ENCODE assay signal across 31 mouse cellular contexts in the genomic region with DNA sequence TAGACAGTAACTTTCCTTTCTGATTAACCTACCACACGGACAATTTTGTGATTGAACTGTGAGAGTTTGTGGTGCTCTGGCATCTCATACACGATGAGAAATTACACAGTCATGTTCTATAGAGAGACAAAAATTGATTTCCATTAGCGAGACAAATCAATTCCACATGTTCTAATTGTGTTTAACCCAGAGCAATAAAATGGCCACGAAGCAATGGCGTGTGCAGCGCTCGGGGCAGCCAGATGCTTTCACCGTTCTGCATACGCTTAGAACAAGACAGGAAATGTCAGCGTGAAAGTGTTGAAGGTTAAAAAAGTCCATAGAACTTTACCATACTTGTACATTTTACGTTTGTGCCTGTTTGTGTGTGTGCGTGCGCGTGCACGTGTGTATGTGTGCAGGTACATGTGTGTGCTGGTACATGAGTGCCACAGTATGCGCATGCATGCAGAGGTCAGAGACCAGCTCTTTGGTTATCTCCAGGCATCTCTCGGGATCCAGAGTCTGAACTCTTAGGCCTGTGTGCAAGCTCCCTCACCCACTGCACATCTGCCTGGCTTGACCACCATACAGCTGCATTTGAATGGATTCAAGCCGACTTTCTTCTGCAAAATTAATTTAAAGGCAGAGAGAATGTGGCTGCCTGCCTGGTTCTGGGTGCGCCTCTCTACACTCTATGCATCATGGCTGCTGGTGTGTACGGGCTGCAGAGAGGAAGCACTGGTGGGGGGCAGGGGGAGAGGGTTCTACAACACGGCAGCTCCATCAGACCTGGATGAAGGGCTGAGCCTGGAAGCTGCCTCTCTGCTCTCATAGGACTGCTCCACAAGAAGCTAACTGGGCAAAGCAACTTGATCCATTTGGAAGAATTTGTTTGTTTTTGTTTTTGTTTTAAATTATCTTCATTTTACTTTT. TPM values are rescaled to one million over a fixed set of nuclear protein-coding genes. Genes with fewer than 3 reads are reported as not detected.
DNase-seq lines count a peak whose midpoint lies in the region; ATAC-seq and TF ChIP-seq lines count a peak whose summit lies in the region.
"Had no signal": no experiment of that assay in that cellular context is flagged by ENCODE, and none has a peak within 500 bp of the region (broad histone marks: within the 10 kb centered on the region; RNA-seq: fewer than 3 reads in every experiment).

No protein-coding gene starts in this region.

- peak overlapping the region; percentile 77 for H3K27ac ChIP-seq in embryonic facial prominence, embryonic 14.5 days (replicated peaks; ENCODE audit: low read depth, low read length)
- peak overlapping the region; percentile 1; the same call in 1 of the 2 replicates for H3K27ac ChIP-seq in limb, embryonic 13.5 days
- H3K27ac ChIP-seq: forebrain, embryonic 13.5 days; heart, embryonic 10.5 days; hindbrain, postnatal 0 days; kidney, embryonic 15.5 days; liver, embryonic 12.5 days had no signal

- H3K27me3 ChIP-seq in embryonic facial prominence, embryonic 14.5 days (replicated peaks; ENCODE audit: control insufficient read depth, insufficient read depth, low read length): peaks cover 4% of the 10 kb centered on the region
- H3K27me3 ChIP-seq in limb, embryonic 13.5 days: peaks cover 8% of the 10 kb centered on the region; the same call in 1 of the 2 replicates
- H3K27me3 ChIP-seq: forebrain, embryonic 13.5 days; kidney, embryonic 15.5 days; liver, embryonic 12.5 days had no signal

- TF ChIP-seq POLR2A in brain, embryonic 14.5 days (IDR thresholded peaks at IDR 0.05; ENCODE audit: borderline replicate concordance, extremely low read depth, insufficient read depth, insufficient read length, poor library complexity, severe bottlenecking): no peak

- ATAC-seq in embryonic facial prominence, embryonic 14.5 days (ENCODE audit: low read depth): peak; percentile 57; the same call in 1 of the 2 replicates
- peak; percentile 62; the same call in 1 of the 2 replicates for ATAC-seq in limb, embryonic 13.5 days (ENCODE audit: low FRiP score, low read depth)
- ATAC-seq: forebrain, embryonic 13.5 days; hindbrain, postnatal 0 days; intestine, embryonic 16.5 days; liver, embryonic 12.5 days had no signal

- H3K4me3 ChIP-seq in embryonic facial prominence, embryonic 14.5 days (ENCODE audit: low read depth, low read length): no peak overlapping the region
- H3K4me3 ChIP-seq in limb, embryonic 13.5 days: no peak overlapping the region; the same call in 1 of the 2 replicates
- H3K4me3 ChIP-seq: erythroblast, embryonic 14.5 days; forebrain, embryonic 13.5 days; heart, embryonic 10.5 days; kidney, embryonic 15.5 days; liver, embryonic 12.5 days had no signal

- peak overlapping the region; percentile 25 for H3K4me2 ChIP-seq in embryonic facial prominence, embryonic 14.5 days (ENCODE audit: low read depth, low read length)
- H3K4me2 ChIP-seq in limb, embryonic 13.5 days (replicated peaks): peak overlapping the region; percentile 33
- H3K4me2 ChIP-seq: forebrain, embryonic 13.5 days; kidney, embryonic 15.5 days; liver, embryonic 12.5 days had no signal

- 53% methylated on average over 21 of the region's 21 CpGs for WGBS in embryonic facial prominence, embryonic 14.5 days
- 29% methylated on average over 21 of the region's 21 CpGs for WGBS in limb, embryonic 13.5 days

- peaks cover 10% of the 10 kb centered on the region; the same call in 1 of the 2 replicates for H3K4me1 ChIP-seq in embryonic facial prominence, embryonic 14.5 days (ENCODE audit: control insufficient read depth, insufficient read depth, low read length)
- peaks cover 17% of the 10 kb centered on the region for H3K4me1 ChIP-seq in limb, embryonic 13.5 days
- H3K4me1 ChIP-seq: forebrain, embryonic 13.5 days; kidney, embryonic 15.5 days; liver, embryonic 12.5 days had no signal

- DNase-seq in embryo, embryonic 11 days: peak; percentile 47
- no peak for DNase-seq in embryo, embryonic 9.5 days (ENCODE audit: extremely low spot score)
- DNase-seq in brain, embryonic 14.5 days (ENCODE audit: low read depth): peak; percentile 19
- peak; percentile 67 for DNase-seq in embryonic facial prominence, embryonic 14.5 days (ENCODE audit: low spot score)
- DNase-seq in MN1 (ENCODE audit: low spot score): no peak
- no peak for DNase-seq in urinary bladder, postnatal 14 days (ENCODE audit: low spot score)
- no peak for DNase-seq in adrenal gland, postnatal 4 days (ENCODE audit: low spot score in 2 of 2)
- DNase-seq: adrenal gland, postnatal 14 days; cerebellum, adult 9-10 months; gastrocnemius, postnatal 10 days; heart, postnatal 4 days; kidney, postnatal 36 days; lung, adult 18-20 months; lung, postnatal 10 days; right cerebral cortex, postnatal 4 days; thymus, postnatal 14 days had no signal

- TF ChIP-seq CTCF in brain, embryonic 14.5 days (IDR thresholded peaks at IDR 0.05; ENCODE audit: borderline replicate concordance, extremely low read depth, insufficient read depth, insufficient read length): no peak

- H3K9ac ChIP-seq in embryonic facial prominence, embryonic 14.5 days (ENCODE audit: low read depth, low read length): no peak overlapping the region
- H3K9ac ChIP-seq in limb, embryonic 13.5 days: no peak overlapping the region
- H3K9ac ChIP-seq: forebrain, embryonic 13.5 days; kidney, embryonic 15.5 days; liver, embryonic 12.5 days had no signal

- peaks cover 11% of the 10 kb centered on the region; the same call in 1 of the 2 replicates for H3K36me3 ChIP-seq in embryonic facial prominence, embryonic 14.5 days (ENCODE audit: control insufficient read depth, insufficient read depth, low read length)
- peaks cover 2% of the 10 kb centered on the region; the same call in 1 of the 2 replicates for H3K36me3 ChIP-seq in limb, embryonic 13.5 days

- no peaks in the 10 kb centered on the region for H3K9me3 ChIP-seq in embryonic facial prominence, embryonic 14.5 days (ENCODE audit: control insufficient read depth, low read length)
- H3K9me3 ChIP-seq in limb, embryonic 13.5 days: no peaks in the 10 kb centered on the region
- H3K9me3 ChIP-seq: forebrain, embryonic 13.5 days; heart, embryonic 10.5 days; kidney, embryonic 15.5 days; liver, embryonic 12.5 days had no signal

RNA-seq across cellular contexts. Expression of a gene that starts 51.6 kb away (rescaled TPM):
- 0.03 and 0.07 TPM in 2 replicates for polyA plus RNA-seq in brain, embryonic 14.5 days (2012; rRNA removed)
- polyA plus RNA-seq in embryonic facial prominence, embryonic 14.5 days (2014; fragmentation: Nextera tagmentation; extraction: Ambion mirVana): 0.25 and 0.54 TPM in 2 replicates
- polyA plus RNA-seq in limb, embryonic 13.5 days (2015; fragmentation: Nextera tagmentation; extraction: Ambion mirVana): not detected in 2 replicates
- total RNA-seq in adrenal gland, postnatal 4 days (2021): under 1 TPM; 0.20 to 0.28 TPM
- total RNA-seq: common myeloid progenitor, adult 5-6 weeks; gastrocnemius, postnatal 10 days; hindbrain, postnatal 0 days; layer of hippocampus, adult 8-10 months; left cerebral cortex, adult 18-20 months; left cerebral cortex, postnatal 25 days; megakaryocyte, adult 5-6 weeks had no signal
- polyA plus RNA-seq: forebrain, embryonic 13.5 days; heart, embryonic 10.5 days; liver, embryonic 12.5 days; neural tube, embryonic 11.5 days; stomach, embryonic 14.5 days had no signal

Comparison
In these comparisons a context has a peak if more than half of its experiments do, and no peak if none do; other contexts are left out.
1. DNase-seq: peak in embryo, embryonic 11 days (single experiment), brain, embryonic 14.5 days (single experiment) and embryonic facial prominence, embryonic 14.5 days (single experiment); none in embryo, embryonic 9.5 days (single experiment), MN1 (single experiment), urinary bladder, postnatal 14 days (single experiment) and adrenal gland, postnatal 4 days (0 of 2).